Mouse (Mus musculus): ENCODE measurements around the gene Gm42957. TPM values are rescaled to one million over a fixed set of nuclear protein-coding genes. Genes with fewer than 3 reads are reported as not detected.

The Gm42957 gene
- 0.10 and 0.15 TPM in 2 replicates for polyA plus RNA-seq (2015; fragmentation: Nextera tagmentation; extraction: Ambion mirVana)

DNA sequence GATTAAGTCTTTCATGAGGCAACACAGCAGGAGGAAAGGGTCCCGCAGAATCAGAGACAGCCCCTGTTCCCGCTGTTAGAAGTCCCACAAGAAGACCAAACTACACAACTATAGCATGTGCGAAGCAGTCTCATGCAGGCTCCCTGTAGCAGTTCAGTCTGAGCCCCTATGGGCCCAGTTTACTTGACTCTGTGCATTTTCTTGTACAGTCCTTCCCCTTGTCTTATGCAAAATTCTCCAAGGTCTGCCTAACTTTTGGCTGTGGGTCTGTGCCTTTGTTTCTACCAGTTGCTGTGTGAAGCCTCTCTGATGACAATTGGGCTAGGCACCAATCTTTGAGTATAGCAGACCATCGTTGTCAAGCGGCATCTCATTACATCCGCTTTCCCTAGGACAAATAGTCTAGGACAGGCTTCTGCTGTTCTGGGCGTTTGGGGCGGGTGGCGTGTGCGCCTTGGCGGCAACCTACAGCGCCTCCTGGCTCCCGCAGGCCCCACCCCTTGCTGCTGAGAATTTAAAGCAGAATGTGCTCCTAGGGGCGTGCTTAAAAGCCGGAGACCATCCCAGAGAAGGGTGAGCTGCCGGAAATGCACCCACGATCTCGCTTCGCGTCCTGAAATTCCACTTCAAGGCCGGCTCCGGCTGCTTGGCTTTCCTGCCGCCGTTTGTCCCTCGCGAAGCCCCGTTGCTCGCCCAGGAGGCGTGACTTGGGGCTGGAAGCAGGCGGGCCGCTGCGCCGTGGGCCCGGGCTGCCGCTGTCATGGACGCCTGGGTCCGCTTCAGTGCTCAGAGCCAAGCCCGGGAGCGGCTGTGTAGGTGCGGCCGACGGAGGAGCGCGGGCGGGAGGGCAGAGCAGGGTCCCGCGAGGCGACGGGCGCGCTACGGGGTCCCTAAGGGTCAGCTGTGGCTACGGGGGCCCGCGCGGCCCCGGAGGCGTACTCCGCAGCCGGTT, at the start of gene Gm42957, which contains the start of gene Pex11b:
Gm42957 (plus strand) TSS at position 547 of the 952 bp plus-strand sequence.
Pex11b (plus strand) TSS at position 449 of the 952 bp plus-strand sequence.
- peak within 1 kb of the TSS; percentile 84 for H3K4me3 ChIP-seq
- WGBS: 2% methylated on average over 60 of the region's 60 CpGs
- H3K27ac ChIP-seq: peak within 1 kb of the TSS; percentile 85
- H3K9me3 ChIP-seq (replicated peaks): no peaks in the 10 kb centered on the region
- H3K27me3 ChIP-seq: no peaks in the 10 kb centered on the region
- H3K36me3 ChIP-seq: peaks cover 34% of the 10 kb centered on the region
- peak; percentile 89 for ATAC-seq (replicated peaks; ENCODE audit: insufficient number of reproducible peaks, insufficient read depth, low FRiP score, low read depth)
- peaks cover 25% of the 10 kb centered on the region for H3K4me1 ChIP-seq (replicated peaks)
- H3K9ac ChIP-seq: peak within 1 kb of the TSS; percentile 88
- H3K4me2 ChIP-seq: peak within 1 kb of the TSS; percentile 76

DNA sequence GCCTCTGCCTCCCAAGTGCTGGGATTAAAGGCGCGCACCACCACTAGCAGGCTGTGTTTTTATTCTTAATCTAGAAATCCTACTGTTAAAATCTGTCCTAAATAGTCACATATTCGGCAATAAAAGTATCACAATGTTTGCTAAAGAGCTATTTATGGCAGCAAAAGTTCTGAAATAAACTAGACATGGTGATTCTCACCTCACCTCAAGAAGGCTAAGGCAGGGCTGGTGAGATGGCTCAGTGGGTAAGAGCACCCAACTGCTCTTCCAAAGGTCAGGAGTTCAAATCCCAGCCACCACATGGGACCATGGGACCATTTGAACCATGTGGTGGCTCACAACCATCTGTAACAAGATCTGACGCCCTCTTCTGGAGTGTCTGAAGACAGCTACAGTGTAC, 44.6 kb upstream of the Gm42957 start:
- H3K36me3 ChIP-seq: no peaks in the 10 kb centered on the region
- H3K27ac ChIP-seq: no peak overlapping the region
- no peak overlapping the region for H3K4me3 ChIP-seq
- H3K9me3 ChIP-seq (replicated peaks): no peaks in the 10 kb centered on the region
- H3K27me3 ChIP-seq: no peaks in the 10 kb centered on the region
- no peak overlapping the region for H3K4me2 ChIP-seq
- H3K9ac ChIP-seq: no peak overlapping the region
- peaks cover 18% of the 10 kb centered on the region for H3K4me1 ChIP-seq (replicated peaks)
- no peak for ATAC-seq (replicated peaks; ENCODE audit: insufficient number of reproducible peaks, insufficient read depth, low FRiP score, low read depth)
- 81% methylated on average over 4 of the region's 4 CpGs for WGBS

DNA sequence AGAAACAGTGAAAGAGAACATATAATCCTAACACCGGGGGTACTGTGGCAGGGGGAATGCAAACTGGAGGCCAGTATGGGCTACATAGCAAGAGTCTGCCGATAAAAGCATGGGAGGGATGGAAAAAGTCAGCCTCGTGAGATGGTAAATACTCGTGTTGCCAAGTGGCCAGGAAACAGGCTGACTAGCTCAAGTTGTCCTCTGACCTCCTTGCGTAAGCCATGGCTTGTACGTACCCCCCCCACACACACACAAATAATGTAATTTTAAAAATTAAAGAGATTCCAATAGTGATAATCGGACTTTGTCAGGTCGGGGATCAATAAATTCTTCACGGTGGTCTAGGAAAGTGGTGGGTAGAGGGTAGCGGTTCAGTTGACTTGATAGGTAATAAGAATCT, 41.9 kb upstream of the Gm42957 start:
- Histone ChIP-seq H3K4me3 (peak overlapping the region; percentile 85), H3K4me2 (peak overlapping the region; percentile 85), H3K9me3 (replicated peaks) (no peaks in the 10 kb centered on the region), H3K9ac (peak overlapping the region; percentile 88), H3K27ac (peak overlapping the region; percentile 92), H3K36me3 (no peaks in the 10 kb centered on the region), H3K27me3 (no peaks in the 10 kb centered on the region), H3K4me1 (replicated peaks) (peaks cover 43% of the 10 kb centered on the region)
- ATAC-seq (replicated peaks; ENCODE audit: insufficient number of reproducible peaks, insufficient read depth, low FRiP score, low read depth): no peak
- WGBS: under 1% methylated on average over 10 of the region's 10 CpGs

DNA sequence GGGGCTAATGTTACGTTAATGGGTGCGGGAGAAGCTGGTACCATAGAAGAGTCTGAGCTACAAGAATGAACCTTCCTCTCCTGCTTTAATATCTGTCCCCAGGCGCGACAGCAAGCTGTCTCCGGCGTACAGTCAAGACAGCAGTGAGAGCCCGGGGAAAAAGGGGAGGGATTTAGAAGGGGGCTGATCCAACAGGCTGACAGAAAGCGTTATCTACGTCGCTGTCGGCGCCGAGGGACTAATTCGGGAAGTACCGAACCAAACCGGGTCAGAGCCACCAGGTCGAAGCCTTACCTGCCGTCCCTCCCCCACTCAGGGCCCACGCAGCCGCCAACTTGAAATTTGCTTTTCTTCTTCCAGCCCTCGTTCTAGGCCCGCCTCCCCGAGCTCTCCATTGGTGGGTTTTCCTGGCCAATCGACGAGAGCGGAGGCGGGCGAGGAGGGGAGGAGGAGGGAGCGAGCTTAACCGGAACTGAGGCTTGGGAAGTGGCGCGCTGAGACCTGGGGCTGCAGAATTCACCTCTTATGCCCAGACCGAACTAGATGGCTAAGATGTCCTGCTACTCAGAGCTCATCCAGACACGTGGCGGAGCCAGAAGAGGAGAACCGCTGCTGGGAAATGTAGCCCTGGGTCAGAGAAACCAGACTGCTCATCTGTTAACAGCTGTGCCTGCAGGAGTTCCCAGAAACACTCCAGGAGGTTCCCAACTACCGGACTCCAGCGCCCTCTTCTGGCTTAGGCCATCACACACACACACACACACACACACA, 41.3 kb upstream of the Gm42957 start, which contains the start of gene Polr3gl:
Polr3gl (minus strand) TSS at position 392 of the 771 bp plus-strand sequence.
- Histone ChIP-seq H3K4me3 (peak within 1 kb of the TSS; percentile 85), H3K4me1 (replicated peaks) (peaks cover 49% of the 10 kb centered on the region), H3K9me3 (replicated peaks) (no peaks in the 10 kb centered on the region), H3K4me2 (peak within 1 kb of the TSS; percentile 85), H3K27ac (peak within 1 kb of the TSS; percentile 92), H3K36me3 (no peaks in the 10 kb centered on the region), H3K9ac (peak within 1 kb of the TSS; percentile 88), H3K27me3 (no peaks in the 10 kb centered on the region)
- ATAC-seq (replicated peaks; ENCODE audit: insufficient number of reproducible peaks, insufficient read depth, low FRiP score, low read depth): peak; percentile 83
- under 1% methylated on average over 38 of the region's 38 CpGs for WGBS

DNA sequence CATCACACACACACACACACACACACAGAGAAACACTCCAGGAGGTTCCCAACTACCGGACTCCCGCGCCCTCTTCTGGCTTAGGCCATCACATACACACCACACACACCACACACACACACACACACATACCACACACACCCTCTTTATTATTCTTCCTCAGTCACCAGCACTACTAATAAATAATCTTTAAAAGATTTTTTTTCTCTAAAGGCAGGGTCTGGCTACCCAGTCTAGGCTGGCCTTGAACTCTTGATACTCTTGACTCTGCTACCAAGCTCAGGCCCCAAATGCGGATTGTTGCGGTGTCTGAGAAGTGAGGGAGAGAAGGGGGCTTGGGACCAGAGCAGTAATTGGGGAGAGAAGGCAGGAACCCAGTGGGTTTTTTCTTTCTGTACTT, 40.4 kb upstream of the Gm42957 start:
- Histone ChIP-seq H3K4me3 (no peak overlapping the region), H3K4me2 (no peak overlapping the region), H3K9me3 (replicated peaks) (no peaks in the 10 kb centered on the region), H3K36me3 (no peaks in the 10 kb centered on the region), H3K27ac (no peak overlapping the region), H3K9ac (no peak overlapping the region), H3K27me3 (no peaks in the 10 kb centered on the region), H3K4me1 (replicated peaks) (peaks cover 49% of the 10 kb centered on the region)
- no peak for ATAC-seq (replicated peaks; ENCODE audit: insufficient number of reproducible peaks, insufficient read depth, low FRiP score, low read depth)
- WGBS: 82% methylated on average over 5 of the region's 5 CpGs

DNA sequence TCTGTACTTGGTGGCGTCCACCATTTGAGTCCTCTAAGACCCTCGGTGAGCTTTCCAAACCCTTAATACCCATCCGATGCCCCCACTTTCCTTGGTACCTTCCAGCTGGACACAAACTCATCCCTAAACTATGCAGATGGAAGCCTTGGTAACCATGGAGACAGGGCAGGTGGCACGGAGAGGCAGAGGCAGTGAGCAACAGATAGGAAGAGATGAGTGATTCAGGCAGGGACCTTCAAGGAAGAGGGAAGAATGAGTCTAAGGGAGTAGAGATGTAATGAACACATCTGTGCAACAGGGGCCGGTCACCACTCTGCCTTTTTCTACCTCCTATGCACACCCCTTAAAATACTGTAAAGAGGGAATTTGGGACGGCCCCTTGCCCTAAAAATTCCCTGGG, 39.6 kb upstream of the Gm42957 start:
- Histone ChIP-seq H3K27ac (peak overlapping the region; percentile 80), H3K4me3 (peak overlapping the region; percentile 64), H3K4me1 (replicated peaks) (peaks cover 57% of the 10 kb centered on the region), H3K27me3 (no peaks in the 10 kb centered on the region), H3K4me2 (peak overlapping the region; percentile 90), H3K9me3 (replicated peaks) (no peaks in the 10 kb centered on the region), H3K9ac (0 out of 2 replicates have a peak overlapping the region, but pooled peaks have one; percentile 72), H3K36me3 (no peaks in the 10 kb centered on the region)
- 22% methylated on average over 6 of the region's 6 CpGs for WGBS
- ATAC-seq (replicated peaks; ENCODE audit: insufficient number of reproducible peaks, insufficient read depth, low FRiP score, low read depth): no peak

DNA sequence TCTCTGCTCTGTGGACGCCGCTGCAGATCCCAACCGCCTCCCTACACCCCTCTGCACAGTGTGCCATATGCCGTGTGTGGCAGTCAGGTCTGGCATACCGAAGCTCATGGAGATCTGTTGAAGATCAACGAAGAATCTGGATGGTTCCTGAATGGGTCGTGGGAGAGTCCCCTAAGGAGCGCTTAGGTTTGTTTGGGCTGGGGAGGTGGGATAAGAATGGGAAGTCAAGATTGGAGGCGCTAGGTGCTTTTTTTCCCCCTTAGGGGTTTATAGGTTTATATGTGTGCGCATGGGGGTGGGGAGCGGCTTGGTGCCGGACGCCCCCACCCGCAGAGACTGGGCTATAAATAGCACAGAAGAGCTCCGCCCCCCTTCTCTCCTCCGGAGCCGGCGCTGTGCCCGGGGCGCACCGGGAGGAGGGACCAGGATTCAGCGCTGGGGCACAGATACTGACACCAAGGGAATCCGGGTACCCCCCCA, 39.0 kb upstream of the Gm42957 start, which contains the start of gene Ankrd34a:
Ankrd34a (plus strand) TSS at position 409 of the 480 bp plus-strand sequence.
- Histone ChIP-seq H3K9ac (peak within 1 kb of the TSS; percentile 72), H3K27me3 (no peaks in the 10 kb centered on the region), H3K9me3 (replicated peaks) (no peaks in the 10 kb centered on the region), H3K4me3 (peak within 1 kb of the TSS; percentile 64), H3K36me3 (no peaks in the 10 kb centered on the region), H3K4me2 (peak within 1 kb of the TSS; percentile 90), H3K27ac (peak within 1 kb of the TSS; percentile 80), H3K4me1 (replicated peaks) (peaks cover 57% of the 10 kb centered on the region)
- WGBS: 1% methylated on average over 20 of the region's 23 CpGs
- no peak for ATAC-seq (replicated peaks; ENCODE audit: insufficient number of reproducible peaks, insufficient read depth, low FRiP score, low read depth)

DNA sequence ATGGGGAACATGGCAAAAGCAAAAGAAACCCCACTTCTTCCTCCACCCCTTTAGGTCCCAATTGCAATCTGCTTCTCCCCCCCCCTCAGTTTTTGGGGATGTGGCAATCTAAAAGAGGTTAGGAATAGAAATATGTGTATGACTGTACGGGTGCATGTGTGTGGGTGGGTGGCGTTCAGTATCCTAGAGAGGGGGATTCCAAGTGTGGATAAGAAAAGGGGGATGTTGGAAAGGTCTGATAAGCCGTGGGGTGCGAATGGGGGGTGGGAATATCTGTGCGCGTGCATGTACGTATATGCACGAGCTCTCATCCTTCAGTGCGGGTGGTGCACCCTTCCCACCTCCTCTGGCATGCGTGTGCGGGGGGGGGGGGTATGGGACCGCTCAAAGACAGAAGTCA, 38.4 kb upstream of the Gm42957 start:
- Histone ChIP-seq H3K4me1 (replicated peaks) (peaks cover 57% of the 10 kb centered on the region), H3K27ac (peak overlapping the region; percentile 80), H3K27me3 (no peaks in the 10 kb centered on the region), H3K9me3 (replicated peaks) (no peaks in the 10 kb centered on the region), H3K36me3 (no peaks in the 10 kb centered on the region), H3K4me3 (peak overlapping the region; percentile 64), H3K9ac (peak overlapping the region; percentile 72), H3K4me2 (peak overlapping the region; percentile 90)
- ATAC-seq (replicated peaks; ENCODE audit: insufficient number of reproducible peaks, insufficient read depth, low FRiP score, low read depth): no peak
- 1% methylated on average over 12 of the region's 12 CpGs for WGBS

DNA sequence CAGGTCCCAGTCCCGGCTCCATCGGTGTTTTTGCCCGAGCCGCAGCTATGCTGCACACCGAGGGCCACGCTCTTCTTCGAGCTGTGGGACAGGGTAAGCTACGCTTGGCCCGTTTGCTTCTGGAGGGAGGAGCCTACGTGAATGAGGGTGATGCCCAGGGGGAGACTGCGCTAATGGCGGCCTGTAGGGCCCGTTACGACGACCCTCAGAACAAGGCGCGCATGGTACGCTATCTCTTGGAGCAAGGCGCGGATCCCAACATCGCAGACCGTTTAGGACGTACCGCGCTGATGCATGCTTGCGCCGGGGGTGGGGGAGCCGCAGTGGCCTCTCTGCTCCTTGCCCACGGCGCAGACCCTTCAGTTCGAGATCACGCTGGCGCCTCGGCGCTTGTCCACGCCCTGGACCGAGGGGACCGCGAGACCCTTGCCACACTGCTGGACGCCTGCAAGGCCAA, 37.8 kb upstream of the Gm42957 start:
- under 1% methylated on average over 40 of the region's 40 CpGs for WGBS
- ATAC-seq (replicated peaks; ENCODE audit: insufficient number of reproducible peaks, insufficient read depth, low FRiP score, low read depth): no peak
- peak overlapping the region; percentile 90 for H3K4me2 ChIP-seq

DNA sequence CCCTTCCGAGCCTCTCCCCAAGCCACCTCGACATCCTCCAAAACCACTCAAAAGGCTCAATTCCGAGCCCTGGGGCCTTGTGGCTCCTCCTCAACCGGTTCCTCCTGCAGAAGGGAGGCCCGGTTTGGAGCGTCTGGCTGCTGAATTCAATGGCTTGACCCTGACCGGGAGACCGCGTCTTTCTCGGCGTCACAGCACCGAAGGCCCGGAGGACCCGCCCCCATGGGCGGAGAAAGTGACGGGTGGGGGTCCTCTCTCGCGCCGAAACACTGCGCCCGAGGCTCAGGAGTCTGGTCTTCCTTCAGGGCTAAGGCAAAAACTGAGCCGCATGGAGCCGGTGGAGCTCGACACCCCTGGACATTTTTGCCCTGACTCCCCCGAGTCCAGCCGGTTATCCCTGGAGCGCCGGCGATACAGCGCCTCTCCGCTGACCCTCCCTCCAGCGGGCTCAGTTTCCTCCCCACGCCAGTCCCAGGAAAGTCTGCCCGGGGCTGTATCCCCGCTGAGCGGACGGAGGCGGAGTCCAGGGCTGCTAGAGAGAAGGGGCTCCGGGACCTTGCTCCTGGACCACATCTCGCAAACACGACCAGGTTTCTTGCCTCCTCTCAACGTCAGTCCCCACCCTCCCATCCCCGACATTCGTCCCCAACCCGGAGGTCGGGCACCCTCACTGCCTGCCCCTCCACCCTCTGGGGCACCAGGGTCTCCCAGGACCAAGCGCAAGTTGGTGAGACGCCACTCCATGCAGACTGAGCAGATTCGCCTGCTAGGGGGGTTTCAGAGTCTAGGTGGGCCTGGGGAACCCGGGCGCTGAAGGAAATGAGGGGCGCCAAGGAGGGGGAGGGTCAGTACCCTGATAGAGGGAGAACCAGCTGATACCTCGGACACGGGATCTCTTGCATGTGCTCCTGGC, 36.9 kb upstream of the Gm42957 start:
- Histone ChIP-seq H3K9ac (peak overlapping the region; percentile 72), H3K27ac (peak overlapping the region; percentile 80), H3K36me3 (no peaks in the 10 kb centered on the region), H3K9me3 (replicated peaks) (no peaks in the 10 kb centered on the region), H3K4me3 (peak overlapping the region; percentile 64), H3K4me1 (replicated peaks) (peaks cover 59% of the 10 kb centered on the region), H3K4me2 (peak overlapping the region; percentile 90), H3K27me3 (no peaks in the 10 kb centered on the region)
- WGBS: 6% methylated on average over 54 of the region's 54 CpGs
- no peak for ATAC-seq (replicated peaks; ENCODE audit: insufficient number of reproducible peaks, insufficient read depth, low FRiP score, low read depth)

More for the DNA sequence above, 37.8 kb upstream of the Gm42957 start:
- H3K9ac ChIP-seq: peak overlapping the region; percentile 72
- H3K27me3 ChIP-seq: no peaks in the 10 kb centered on the region
- peak overlapping the region; percentile 80 for H3K27ac ChIP-seq
- peak overlapping the region; percentile 64 for H3K4me3 ChIP-seq
- H3K9me3 ChIP-seq (replicated peaks): no peaks in the 10 kb centered on the region
- peaks cover 59% of the 10 kb centered on the region for H3K4me1 ChIP-seq (replicated peaks)
- H3K36me3 ChIP-seq: no peaks in the 10 kb centered on the region

Data from heart, embryonic 15.5 days (tissue).